Mouse (Mus musculus) central nervous system, embryonic 11.5 days (tissue): ENCODE results near the gene Stk40. TPM values are rescaled to one million over a fixed set of nuclear protein-coding genes. Genes with fewer than 3 reads are reported as not detected.

ENCODE experiments used
- polyA plus RNA-seq: library from polyadenylated mRNA; depleted of rRNA; stranded (reverse); fragments of >200 nt; gene quantifications from 2 replicates; pipeline ENCODE4 v1.2.3, GENCODE M21; 2012; rRNA removed

Stk40 gene
- 28.2 and 29.0 TPM in 2 replicates for polyA plus RNA-seq

DNA sequence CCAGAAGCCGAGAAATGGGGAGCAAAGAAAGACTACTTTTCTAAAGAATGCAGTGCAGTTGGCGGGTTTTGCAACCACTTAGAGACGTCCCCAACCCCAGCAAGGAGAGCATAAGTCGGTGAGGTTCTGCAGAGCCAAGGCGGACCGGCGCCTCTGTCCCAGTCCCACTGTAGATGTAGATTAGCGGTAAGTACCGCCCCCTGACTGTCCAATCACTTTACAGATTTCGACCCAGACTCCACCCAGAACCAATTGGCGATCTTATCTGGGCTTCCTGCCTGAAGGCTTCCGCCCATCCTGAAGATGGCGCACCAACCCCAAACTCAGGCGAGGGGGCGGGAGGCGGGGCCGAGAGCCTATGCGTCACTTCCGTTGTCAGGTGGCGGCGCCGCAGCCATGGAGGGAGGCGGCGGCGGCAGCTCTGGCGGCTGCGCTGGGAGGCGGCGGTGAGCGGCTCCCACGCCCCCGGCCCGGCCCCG lies at the start of gene Stk40:
Stk40 (plus strand) TSS at position 368 of the 479 bp plus-strand sequence.

DNA sequence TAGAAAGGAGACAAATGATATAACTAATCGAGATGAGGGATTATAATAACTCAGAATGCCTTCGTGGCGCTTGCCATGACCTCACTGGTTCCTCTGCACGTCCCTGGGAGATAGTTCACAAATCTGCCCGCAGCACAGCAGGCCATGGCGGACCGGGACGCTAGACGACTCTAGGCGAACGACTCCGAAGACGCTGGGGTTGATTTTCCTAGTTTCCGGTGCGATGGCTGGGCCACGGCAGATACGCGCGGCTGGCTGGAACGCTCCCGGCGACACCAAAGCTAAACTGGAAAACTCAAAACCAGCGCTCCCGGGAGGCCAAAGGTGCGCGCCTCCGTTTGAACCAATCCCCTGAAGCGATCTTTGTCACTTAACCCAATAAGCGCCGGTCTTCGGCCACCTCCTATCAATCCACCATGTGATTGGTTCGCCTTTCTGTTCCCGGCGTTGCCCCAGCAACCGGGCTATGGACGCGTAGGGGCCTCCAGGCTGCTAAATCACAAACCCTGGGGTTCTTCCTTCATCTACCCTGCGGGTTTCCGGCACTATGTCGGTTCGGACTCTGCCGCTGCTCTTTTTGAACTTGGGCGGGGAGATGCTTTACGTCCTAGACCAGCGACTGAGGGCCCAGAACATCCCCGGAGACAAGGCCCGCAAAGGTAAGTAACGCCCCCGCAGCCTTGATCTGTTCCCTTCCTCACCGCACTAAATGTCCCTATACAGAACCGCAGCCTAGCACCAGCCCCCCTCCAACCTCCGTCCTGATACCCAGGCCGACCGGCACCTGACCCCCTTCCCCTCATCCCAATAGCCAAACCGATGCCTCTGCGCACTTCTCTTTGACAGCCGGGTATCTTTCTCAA lies 45.4 kb upstream of the Stk40 start, which contains the start of gene Oscp1:
Oscp1 (plus strand) TSS at position 432 of the 863 bp plus-strand sequence.

DNA sequence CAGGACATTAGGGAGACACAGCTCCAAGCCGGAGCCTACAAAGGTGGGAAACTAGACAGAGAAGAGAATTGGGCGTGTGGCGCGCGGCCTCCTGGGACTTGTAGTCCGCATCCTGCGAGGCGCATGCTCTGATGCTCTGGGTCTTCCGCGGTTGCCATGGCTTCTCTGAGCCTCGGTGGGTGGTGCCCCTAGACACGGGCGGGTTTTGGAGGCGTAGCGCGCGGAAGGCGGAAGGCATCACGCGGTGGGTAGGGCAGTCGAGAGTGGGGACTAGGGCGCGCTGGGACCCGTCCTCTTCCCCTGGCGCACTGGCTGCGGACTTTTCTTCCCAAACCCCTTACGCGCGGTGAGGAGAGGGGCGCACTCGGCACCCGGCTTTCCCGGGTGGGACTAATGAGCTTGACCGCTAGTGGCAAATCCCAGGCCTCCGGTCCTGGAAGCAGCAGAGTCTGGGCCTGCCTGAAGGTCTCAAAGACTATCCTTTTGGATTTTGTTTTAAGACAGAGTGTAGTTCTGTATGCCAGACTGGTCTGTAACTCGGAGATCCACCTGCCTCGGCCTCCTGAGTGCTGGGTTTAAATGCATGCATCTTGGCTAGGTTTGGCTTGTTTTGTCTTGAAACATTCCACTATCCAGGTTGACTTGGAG lies 7.2 kb upstream of the Stk40 start, which contains the start of gene Lsm10:
Lsm10 (plus strand) TSS at position 160 of the 648 bp plus-strand sequence.

DNA sequence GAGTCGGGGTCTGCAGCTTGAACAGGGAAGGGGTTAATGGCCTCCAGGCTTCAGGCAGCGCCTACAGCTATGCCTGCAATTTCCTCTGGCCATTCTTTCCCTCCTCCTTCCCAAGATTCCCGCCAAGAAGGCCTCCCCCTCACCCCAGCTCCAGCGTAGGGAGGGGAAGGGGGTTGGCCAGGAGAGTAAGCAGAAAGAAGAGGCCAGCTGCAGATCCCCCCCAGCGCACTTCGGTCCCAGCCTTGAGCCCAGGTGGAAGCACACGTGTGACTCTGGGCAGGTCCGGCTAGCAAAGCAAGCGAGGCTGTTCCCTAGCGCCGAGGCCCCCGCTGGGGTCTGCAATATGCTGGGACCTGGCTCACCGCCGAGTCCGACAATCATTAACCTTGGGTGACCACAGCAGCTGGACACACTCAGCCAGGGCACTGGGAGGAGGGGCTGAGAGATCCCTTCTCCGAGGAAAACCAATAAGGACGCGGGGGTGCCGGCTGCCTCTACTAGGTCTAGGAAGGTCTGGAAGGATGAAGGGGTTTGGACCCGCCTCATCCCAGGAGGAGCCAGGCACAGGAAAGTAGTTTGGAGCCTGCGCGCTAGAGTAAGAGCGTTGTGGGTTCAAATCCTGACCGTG lies 43.9 kb downstream of the Stk40 start, which contains the start of gene Eva1b:
Eva1b (plus strand) TSS at position 212 of the 628 bp plus-strand sequence.

DNA sequence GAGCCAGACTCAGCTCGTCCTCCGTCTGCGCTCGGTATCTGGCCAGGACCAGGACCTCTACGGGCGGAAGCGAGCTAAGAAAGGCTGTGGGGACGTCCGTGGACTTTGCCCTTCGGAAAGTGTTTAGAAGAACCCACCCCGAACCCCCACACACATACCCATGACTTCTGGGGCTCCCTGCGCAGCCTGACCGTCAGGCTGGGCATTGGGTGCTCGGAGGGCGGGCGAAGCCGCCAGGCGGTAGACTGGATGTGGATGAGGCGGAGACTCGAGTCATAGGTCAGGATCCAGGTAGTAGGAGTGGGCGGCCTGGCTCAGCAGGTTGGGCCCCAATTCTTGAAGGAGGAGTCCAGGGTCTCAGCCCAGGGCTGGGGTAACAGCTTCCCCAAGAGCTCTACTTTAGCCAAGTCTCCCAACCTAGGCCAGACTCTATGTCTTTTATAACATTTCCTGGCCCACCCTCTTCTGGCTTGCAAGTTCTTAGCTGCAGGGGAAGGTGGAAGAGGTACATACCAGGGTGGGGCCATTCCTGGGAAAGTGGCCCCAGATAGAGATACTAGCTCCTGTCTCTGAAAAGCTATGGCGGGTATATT lies 59.4 kb downstream of the Stk40 start, which contains the start of gene Sh3d21:
Sh3d21 (minus strand) TSS at position 425 of the 593 bp plus-strand sequence.

Other genes with a start within 250 kb of the Stk40 start
- 0.80 and 0.89 TPM in 2 replicates for gene Csf3r, start 79.4 kb upstream of the Stk40 start, polyA plus RNA-seq
- 90.6 and 93.7 TPM in 2 replicates for gene Mrps15, start 57.0 kb upstream of the Stk40 start, polyA plus RNA-seq
- 10.7 and 11.7 TPM in 2 replicates for gene Oscp1, start 45.4 kb upstream of the Stk40 start, polyA plus RNA-seq
- 28.7 and 37.4 TPM in 2 replicates for gene Lsm10, start 7.3 kb upstream of the Stk40 start, polyA plus RNA-seq
- gene Eva1b, start 43.8 kb downstream of the Stk40 start, polyA plus RNA-seq, result 36.8 and 51.1 TPM in 2 replicates
- 1.6 and 2.6 TPM in 2 replicates for gene Sh3d21, start 59.5 kb downstream of the Stk40 start, polyA plus RNA-seq
- gene Thrap3, start 98.8 kb downstream of the Stk40 start, polyA plus RNA-seq, result 199 and 213 TPM in 2 replicates
- 143 and 628 TPM in 2 replicates for gene Map7d1, start 152.4 kb downstream of the Stk40 start, polyA plus RNA-seq
- 101 and 109 TPM in 2 replicates for gene Trappc3, start 158.4 kb downstream of the Stk40 start, polyA plus RNA-seq
- gene Col8a2, start 182.8 kb downstream of the Stk40 start, polyA plus RNA-seq, result 9.4 and 11.5 TPM in 2 replicates
- 59.1 and 70.0 TPM in 2 replicates for gene Adprhl2, start 217.7 kb downstream of the Stk40 start, polyA plus RNA-seq
- gene Tekt2, start 221.7 kb downstream of the Stk40 start, polyA plus RNA-seq, result 6.9 and 7.2 TPM in 2 replicates